Mouse (Mus musculus) thymus, adult 2 months (tissue): Measurements from ENCODE around the gene Gm37240. TPM values are rescaled to one million over a fixed set of nuclear protein-coding genes. Genes with fewer than 3 reads are reported as not detected.

ENCODE experiments used
- DNase-seq: peaks from one replicate; pipeline ENCODE4 v3.0.0; 2021
- H3K27ac ChIP-seq: fragments of 200-500 bp; 2 replicates; pipeline ENCODE4 v1.5.1; 2012; ENCODE audit warnings: low read length, control low read depth; ENCODE audit not compliant: control insufficient read depth, insufficient read depth
- H3K27me3 ChIP-seq: fragments of 200-500 bp; 2 replicates; pipeline ENCODE4 v1.6.1; 2012; ENCODE audit warnings: mild to moderate bottlenecking, low read length, moderate library complexity, mixed read lengths; ENCODE audit not compliant: control insufficient read depth, insufficient read depth
- H3K36me3 ChIP-seq: fragments of 200-500 bp; 2 replicates; pipeline ENCODE4 v1.6.1; 2012; ENCODE audit warnings: mild to moderate bottlenecking, low read length, moderate library complexity; ENCODE audit not compliant: control insufficient read depth, insufficient read depth
- H3K4me1 ChIP-seq: fragments of 200-500 bp; replicated peaks from 2 replicates; pipeline ENCODE4 v1.6.1; 2012; ENCODE audit warnings: low read length; ENCODE audit not compliant: control insufficient read depth, insufficient read depth
- H3K4me3 ChIP-seq: fragments of 200-500 bp; 2 replicates; pipeline ENCODE4 v1.5.1; 2012; ENCODE audit warnings: mild to moderate bottlenecking, low read length, control low read depth, moderate library complexity; ENCODE audit not compliant: control insufficient read depth, insufficient read depth
- CTCF ChIP-seq: fragments of 200-500 bp; IDR thresholded peaks from 2 replicates; pipeline ENCODE4 v1.5.1; 2012; ENCODE audit warnings: mild to moderate bottlenecking, control low read depth, low read length, moderate library complexity, borderline replicate concordance; ENCODE audit not compliant: control insufficient read depth, poor library complexity, insufficient read depth; ENCODE audit errors: extremely low read depth
- POLR2A ChIP-seq: fragments of 200-500 bp; IDR thresholded peaks from 2 replicates; pipeline ENCODE4 v1.6.1; 2012; ENCODE audit warnings: mild to moderate bottlenecking, low read length, control low read depth, moderate library complexity; ENCODE audit not compliant: control insufficient read depth, poor library complexity, insufficient read depth; ENCODE audit errors: extremely low read depth
- WGBS: fragments of 180-500 bp; shearing (Covaris S2); methylation state at CpG from one replicate; pipeline ENCODE4 v1.1.7; 2018; 5-methylcytosine and 5-hydroxymethylcytosine counted together
- polyA plus RNA-seq: library from polyadenylated mRNA; depleted of rRNA; stranded (reverse); fragments of >200 nt; gene quantifications from 2 replicates; pipeline ENCODE4 v1.2.3, GENCODE M21; 2012

The Gm37240 gene
- polyA plus RNA-seq, 1 experiment: 7.0 TPM

- Histone ChIP-seq H3K4me3 (no peak overlapping the region), H3K4me1 (peaks cover 5% of the 10 kb centered on the region), H3K27me3 (no peaks in the 10 kb centered on the region), H3K27ac (no peak overlapping the region), H3K36me3 (peaks cover 8% of the 10 kb centered on the region)
- TF ChIP-seq CTCF (no peak), POLR2A (no peak)
- no peak for DNase-seq
- WGBS: 70% methylated on average over 5 of the region's 5 CpGs
Measured at GRCm38 (mm10) chr3:84825990-84826389, 1061.3 kb downstream of the Gm37240 start.

- Histone ChIP-seq H3K36me3 (peaks cover 11% of the 10 kb centered on the region), H3K27ac (no peak overlapping the region), H3K4me1 (no peaks in the 10 kb centered on the region), H3K4me3 (no peak overlapping the region), H3K27me3 (no peaks in the 10 kb centered on the region)
- TF ChIP-seq POLR2A (no peak), CTCF (no peak)
- no peak for DNase-seq
- 91% methylated on average over 2 of the region's 2 CpGs for WGBS
Measured at GRCm38 (mm10) chr3:84820654-84821201, 1066.6 kb downstream of the Gm37240 start.

GRCm38 (mm10) chr3:84816951-84817350 is 1070.4 kb downstream of the Gm37240 start:
- peaks cover 6% of the 10 kb centered on the region for H3K4me1 ChIP-seq
- H3K27me3 ChIP-seq: no peaks in the 10 kb centered on the region
- H3K4me3 ChIP-seq: no peak overlapping the region
- TF ChIP-seq CTCF: no peak
- TF ChIP-seq POLR2A: no peak
- peaks cover 5% of the 10 kb centered on the region; the same call in 1 of the 2 replicates for H3K36me3 ChIP-seq
- DNase-seq: no peak
- 41% methylated on average over 1 of the region's 1 CpGs for WGBS
- no peak overlapping the region for H3K27ac ChIP-seq

- Histone ChIP-seq H3K36me3 (no peaks in the 10 kb centered on the region), H3K27ac (peak overlapping the region; percentile 63; the same call in 1 of the 2 replicates), H3K4me3 (peak overlapping the region; percentile 79), H3K27me3 (no peaks in the 10 kb centered on the region), H3K4me1 (peaks cover 6% of the 10 kb centered on the region)
- TF ChIP-seq CTCF: peak; percentile 48; the same call in 1 of the 2 replicates
- peak; percentile 45; the same call in 1 of the 2 replicates for TF ChIP-seq POLR2A
- under 1% methylated on average over 29 of the region's 29 CpGs for WGBS
- DNase-seq: peak; percentile 74
Measured at GRCm38 (mm10) chr3:84815461-84815860, 1071.9 kb downstream of the Gm37240 start.

GRCm38 (mm10) chr3:84814762-84815381 is 1072.4 kb downstream of the Gm37240 start, which contains the start of gene Fbxw7:
Gene Fbxw7, plus strand, starts transcription at chr3:84815268.
- Histone ChIP-seq H3K36me3 (no peaks in the 10 kb centered on the region), H3K27ac (peak within 1 kb of the TSS; percentile 85), H3K4me3 (peak within 1 kb of the TSS; percentile 79), H3K4me1 (peaks cover 6% of the 10 kb centered on the region), H3K27me3 (no peaks in the 10 kb centered on the region)
- WGBS: under 1% methylated on average over 75 of the region's 76 CpGs
- peak; percentile 51 for DNase-seq
- no peak for TF ChIP-seq CTCF
- no peak for TF ChIP-seq POLR2A

- peak overlapping the region; percentile 85 for H3K27ac ChIP-seq
- H3K36me3 ChIP-seq: no peaks in the 10 kb centered on the region
- peaks cover 6% of the 10 kb centered on the region for H3K4me1 ChIP-seq
- under 1% methylated on average over 60 of the region's 60 CpGs for WGBS
- TF ChIP-seq POLR2A (peak; percentile 59; the same call in 1 of the 2 replicates), CTCF (no peak)
- H3K27me3 ChIP-seq: no peaks in the 10 kb centered on the region
- peak overlapping the region; percentile 79 for H3K4me3 ChIP-seq
- DNase-seq: peak; percentile 100
Measured at GRCm38 (mm10) chr3:84814157-84814761, 1073.1 kb downstream of the Gm37240 start.
